Mouse (Mus musculus): Measurements from ENCODE around the gene Tagln2.

Tagln2 gene

DNA sequence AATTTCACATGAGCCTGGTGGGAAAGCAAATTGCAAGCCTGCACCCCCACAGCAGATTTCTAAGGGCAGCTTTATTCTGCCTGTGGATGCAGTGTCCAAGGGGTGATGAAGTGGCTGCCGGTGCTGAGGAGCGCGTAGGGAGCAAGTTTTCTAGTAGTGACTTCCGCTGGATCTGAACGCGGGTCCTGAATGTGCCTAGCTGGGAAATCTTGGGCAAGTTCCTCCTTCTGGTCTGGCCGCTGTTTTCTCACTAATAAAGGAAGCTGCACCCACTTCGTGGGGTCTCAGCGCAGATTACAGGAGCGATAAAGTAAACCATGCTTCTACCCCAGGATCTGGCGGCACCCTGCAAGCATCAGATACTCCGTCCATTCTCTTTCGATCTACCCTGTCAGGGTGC lies 18.7 kb upstream of the Tagln2 start:
- DNase-seq (ENCODE audit: low spot score): no peak

DNA sequence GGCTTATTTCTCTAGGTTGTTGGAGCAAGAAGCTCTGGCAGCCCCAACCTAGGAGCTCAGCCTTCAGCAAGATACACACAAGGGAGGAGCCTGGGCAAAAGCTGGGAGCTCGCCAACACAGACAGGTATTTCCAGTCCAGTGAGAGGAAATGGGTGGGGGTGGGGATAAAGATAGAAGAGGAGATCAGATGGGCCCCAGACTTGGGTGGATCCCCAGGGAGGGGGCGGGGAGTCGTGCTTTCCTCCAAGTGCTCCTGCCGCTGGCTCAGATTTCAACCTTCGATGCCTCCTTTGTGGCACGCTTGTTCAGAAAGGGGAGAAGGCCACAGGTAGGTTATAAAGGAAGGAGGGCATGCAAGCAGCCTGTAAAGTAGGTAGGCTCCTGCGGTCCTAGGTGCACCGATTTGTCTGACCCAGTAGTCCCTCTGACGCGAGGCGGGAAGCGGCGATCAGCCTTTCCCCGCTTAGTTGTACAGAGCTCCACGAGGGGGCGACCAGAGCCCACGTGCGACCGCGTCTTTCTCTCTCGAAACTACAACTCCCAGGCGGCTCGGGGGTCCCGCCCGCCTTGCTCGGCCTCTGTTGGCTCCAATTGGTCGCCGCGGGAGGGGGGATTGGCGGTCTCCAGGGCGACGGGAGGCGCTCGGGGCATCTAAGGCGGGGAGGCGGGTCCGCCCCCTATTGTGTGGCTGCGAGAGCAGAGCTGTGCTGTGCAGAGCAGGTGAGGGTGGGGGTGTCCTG lies 18.1 kb upstream of the Tagln2 start, which contains the start of gene Igsf9:
Igsf9 (plus strand) TSS at position 249 of the 741 bp plus-strand sequence.
- DNase-seq (ENCODE audit: low spot score): peak; percentile 93

DNA sequence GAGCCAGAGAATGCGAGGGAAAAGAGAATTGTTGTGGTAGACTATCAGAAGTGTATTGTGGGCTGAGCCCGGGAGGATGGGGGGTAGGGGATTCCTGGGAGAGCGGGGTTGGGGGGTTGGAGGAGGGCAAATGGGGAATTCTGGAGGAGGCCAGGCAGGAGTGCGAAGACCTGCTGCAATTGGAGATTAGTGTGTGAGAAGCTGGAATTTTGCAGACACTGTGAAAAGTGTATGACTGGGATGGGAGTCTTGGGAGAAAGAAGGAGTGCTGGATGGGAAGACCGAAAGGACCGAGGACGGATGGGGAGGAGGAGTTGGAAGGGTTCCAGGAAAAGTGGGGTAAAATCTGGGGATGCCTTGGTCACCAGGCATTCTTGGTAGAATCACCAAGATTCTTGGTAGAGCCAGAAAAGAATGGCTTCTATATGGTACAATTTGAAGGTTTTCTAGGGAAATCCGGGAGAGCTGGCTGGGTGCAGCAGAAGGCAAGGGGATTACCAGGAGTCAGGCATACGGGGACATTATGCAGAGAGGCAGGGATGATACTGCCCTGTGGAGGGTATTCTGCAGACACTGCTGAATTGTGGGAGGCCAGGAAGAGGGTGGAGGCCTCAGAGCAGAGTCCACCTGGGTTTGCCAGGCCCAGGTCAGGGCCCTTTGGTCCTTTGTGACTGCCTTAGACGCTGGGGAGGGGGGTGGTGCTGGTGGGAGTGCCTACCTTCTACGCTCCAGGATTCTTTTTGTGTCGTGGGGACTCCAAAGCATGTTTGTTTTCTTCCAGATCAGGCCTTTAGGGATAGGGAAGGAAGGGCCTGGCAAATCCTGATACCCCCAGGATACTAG lies 17.1 kb upstream of the Tagln2 start:
- DNase-seq (ENCODE audit: low spot score): no peak

DNA sequence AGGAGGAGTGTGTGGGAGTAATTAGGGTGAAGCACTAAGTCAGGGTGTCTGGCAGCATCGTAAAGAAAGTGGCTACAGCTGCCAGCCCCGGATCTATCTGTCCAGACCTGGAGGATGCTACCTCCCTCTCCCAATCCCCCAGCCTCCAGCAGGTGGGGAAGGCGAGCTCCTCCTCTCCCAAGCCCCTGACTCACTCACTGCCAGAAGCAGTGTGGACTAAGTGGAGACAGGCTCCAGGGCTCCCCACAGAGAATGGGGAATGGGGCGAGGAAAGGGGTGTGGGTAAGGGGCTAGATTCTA lies 16.5 kb upstream of the Tagln2 start:
- DNase-seq (ENCODE audit: low spot score): no peak

DNA sequence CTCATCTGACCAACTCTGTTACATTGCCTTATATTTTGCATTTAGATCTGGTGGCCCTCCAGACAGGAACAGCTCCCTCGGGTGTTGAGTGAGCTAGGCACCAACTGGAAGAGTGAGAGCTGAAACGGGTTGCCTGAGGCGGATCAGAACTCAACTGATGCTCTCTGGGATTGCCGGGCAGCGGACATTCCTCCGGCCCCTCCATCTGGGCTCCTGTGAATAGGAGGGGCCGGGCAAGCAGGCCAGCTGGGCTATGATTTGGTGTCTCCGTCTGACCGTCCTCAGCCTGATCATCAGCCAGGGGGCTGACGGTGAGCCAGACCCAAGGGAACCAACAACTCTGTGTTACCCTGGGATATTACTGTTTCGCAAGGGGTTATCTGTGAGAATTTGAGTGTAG lies 15.6 kb upstream of the Tagln2 start:
- no peak for DNase-seq (ENCODE audit: low spot score)

DNA sequence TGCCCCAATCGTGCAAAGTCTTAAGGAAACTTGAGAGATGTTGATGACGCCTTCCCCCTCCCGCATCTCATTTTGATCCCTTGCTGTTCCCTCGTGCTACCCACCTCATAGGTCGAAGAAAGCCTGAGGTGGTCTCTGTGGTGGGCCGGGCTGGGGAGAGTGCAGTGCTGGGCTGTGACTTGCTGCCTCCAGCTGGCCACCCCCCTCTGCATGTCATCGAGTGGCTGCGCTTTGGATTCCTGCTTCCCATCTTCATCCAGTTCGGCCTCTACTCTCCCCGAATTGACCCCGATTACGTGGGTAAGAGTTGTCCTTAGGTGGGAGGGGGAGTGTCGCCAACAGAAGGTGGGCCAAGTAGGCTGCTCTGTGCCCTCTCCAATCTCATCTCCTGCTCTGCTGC lies 15.2 kb upstream of the Tagln2 start:
- DNase-seq (ENCODE audit: low spot score): no peak

DNA sequence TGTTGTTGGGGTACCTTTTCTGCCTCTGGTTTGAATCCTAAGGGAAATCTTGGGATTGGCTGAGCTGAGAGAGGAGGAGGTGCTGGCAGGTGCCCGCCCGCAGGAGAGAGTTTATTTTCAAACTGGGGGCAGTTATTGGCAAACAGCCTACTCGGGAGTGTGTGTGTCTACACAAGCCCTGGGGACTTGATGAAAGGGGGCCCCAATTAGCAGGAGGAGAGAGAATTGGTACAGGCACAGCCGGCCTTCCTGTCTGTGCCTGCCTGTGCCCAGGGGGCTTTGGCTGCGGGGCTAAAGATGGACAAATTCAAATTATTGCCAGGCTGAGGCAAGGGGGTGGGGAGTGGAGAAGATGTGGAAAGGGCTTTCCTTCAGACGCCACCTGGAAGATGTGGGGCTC lies 14.0 kb upstream of the Tagln2 start:
- DNase-seq (ENCODE audit: low spot score): no peak

DNA sequence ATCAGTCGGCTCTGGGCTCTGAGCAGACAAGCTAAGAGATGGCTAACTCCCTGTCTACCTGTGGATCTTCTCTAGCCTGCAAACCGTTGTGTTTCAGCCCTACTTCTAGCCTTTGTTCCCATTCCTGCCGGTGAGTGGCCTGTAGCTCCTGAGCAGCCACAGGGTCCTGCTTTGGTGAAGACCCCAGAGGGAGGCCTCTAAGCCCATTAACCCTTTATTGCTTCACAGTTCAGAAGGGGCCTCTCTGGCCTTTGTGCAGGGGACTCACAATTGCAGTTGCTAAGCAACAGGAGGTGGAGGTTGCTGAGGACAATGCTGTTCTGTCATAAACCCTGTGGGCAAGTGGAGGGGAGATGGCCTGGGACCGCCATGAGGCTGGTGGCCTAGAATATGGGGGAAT lies 13.6 kb upstream of the Tagln2 start:
- DNase-seq (ENCODE audit: low spot score): no peak

DNA sequence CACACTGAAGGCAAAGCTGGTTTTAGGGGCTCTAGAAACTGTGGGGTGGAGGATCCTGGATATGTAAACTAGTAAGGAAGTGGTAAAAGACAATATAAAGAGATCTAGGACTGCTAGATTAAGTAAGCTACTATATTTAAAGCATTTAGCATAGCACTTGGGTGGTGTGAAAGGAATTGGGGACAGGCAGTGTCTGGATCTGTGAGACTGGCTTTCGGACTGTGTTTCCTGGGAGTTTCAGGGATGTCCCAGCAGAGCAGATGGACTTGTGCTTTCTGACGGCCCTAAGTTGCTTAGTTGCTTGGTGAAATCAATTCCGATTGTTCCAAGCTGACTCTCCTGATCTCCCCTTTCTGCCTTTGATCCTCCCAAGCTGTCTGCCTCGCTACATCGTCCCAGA lies 13.2 kb upstream of the Tagln2 start:
- no peak for DNase-seq (ENCODE audit: low spot score)

DNA sequence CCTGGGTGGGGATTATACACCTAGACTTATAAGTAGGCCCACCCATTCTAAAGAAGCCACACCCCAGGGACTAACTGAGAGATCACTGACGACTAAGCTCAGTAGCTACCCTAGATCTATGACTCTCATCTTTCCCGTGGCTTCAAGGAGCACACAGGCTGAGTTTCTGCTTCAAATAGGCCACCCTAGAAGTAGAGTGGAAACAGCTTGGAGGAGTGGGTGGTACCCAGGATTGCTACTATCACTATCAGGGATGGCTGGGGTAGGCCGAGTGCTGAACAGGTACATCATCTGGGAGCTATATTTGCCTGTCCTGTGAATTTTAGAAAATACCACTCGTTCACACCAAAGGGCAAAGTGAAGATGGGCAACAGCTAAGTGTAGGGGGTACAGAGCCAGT lies 12.0 kb upstream of the Tagln2 start:
- DNase-seq (ENCODE audit: low spot score): no peak

DNA sequence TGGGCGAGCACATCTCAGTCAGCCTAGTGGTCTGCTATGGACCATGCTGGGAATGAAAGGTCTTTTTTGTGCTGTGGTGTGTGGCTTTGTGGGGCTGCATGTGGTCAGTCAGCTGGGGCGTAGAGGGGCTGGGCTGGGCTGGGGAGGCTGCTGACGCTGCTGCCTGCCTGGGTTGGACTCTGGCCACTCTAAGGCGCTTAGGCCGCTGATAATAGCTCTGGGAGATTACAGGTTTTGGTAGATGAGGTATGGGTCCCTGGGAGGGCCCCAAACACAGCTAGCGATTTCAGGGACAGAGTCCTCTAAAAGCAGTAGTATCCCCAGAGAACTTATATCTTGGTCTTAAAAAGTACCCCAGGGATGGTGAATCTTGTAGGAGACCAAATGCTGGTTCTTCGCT lies 11.0 kb upstream of the Tagln2 start:
- no peak for DNase-seq (ENCODE audit: low spot score)

DNA sequence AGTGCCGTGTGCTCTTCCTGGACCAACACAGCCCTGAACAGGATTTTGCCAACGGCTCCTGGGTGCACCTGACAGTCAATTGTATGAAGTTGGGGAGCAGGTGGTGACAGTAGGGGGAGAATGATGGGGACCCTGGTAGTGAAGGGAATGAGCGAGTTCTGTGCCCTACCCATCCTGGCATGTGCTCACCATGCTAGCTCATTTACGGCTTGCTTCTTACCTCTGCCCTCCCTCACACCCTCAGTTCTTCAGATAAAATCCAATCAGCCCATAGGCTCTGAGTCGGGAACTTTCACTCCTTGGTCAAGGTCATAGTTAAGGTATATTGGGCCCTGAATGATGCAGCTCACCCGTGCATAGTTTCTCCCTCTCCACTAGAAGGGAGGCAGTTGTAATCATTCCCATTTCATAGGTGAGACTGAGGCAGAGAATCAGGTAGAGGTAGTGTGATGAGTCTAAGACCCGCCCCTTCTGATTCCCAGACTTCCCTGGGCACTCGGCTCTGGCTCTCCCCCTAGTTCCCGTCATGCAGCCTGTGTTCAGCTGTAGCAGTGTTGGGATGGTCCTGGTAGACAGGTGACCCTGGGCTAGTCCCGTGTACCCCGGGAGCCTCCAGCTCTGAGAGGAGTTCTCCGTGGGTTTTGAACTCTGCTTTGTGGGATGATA lies 10.1 kb upstream of the Tagln2 start:
- no peak for DNase-seq (ENCODE audit: low spot score)

DNA sequence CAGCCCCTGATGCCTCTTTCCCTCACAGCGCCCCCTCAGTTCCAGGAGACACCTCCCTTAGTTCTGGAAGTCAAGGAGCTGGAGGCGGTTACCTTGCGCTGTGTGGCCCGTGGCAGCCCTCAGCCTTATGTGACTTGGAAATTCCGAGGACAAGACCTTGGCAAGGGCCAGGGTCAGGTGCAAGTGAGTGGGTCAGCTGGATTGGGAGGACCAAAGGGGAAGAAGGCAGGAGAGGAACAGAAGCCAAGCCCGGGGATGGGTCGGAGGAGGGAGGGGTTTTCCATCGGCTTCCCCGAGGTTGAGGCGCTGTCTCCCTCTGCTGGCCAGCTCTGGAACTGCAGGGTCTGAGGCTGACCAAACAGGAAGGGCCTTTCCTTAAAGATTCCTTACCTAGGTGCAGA lies 9.6 kb upstream of the Tagln2 start:
- DNase-seq (ENCODE audit: low spot score): peak; percentile 88

DNA sequence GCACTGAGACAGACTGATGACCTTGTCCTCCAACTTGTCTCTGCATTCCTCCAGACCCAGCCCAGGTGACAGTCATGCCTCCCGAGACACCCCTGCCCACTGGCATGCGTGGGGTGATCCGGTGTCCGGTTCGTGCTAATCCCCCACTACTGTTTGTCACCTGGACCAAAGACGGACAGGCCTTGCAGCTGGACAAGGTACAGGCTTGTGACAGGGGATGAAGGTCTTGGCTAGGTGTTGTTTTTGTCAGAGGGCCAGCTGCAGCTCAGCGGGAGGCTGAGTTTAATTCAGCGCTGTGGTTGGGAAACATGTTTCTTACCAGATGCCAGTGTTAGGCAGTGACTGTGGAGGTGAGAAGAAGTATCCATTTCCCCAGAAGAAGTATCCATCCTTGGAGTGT lies 7.8 kb upstream of the Tagln2 start:
- DNase-seq (ENCODE audit: low spot score): no peak

DNA sequence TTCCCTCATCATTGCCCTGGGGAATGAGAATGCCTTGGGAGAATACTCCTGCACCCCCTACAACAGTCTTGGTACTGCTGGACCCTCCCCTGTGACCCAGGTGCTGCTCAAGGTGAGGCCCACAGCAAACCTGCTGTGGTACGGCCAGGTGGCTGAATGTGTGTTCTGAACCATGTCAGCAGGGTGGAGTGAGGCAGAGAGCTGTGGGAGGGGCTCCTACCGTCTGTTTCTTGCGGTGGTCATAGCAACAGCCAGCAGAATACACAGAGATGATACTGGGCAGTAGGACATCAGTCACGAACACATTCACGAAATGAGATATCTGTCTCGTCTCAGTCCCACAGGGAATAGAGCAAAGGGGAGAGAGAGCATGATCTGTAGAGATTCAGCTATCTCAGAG lies 6.3 kb upstream of the Tagln2 start:
- no peak for DNase-seq (ENCODE audit: low spot score)

DNA sequence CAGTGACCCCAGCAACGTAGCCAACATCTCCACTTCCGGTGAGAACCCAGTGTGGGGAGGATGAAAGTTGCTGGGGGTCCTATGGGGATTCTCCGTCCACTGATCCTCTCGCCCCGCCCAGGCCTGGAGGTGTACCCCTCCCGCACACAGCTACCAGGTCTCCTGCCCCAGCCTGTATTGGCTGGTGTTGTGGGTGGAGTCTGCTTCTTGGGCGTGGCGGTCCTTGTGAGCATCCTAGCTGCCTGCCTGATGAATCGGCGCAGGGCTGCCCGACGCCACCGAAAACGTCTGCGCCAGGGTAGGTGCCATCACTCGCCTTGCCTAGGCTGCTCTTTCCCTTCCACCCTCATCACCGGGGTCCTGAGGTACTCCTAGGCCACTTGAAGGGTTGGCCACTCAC lies 3.8 kb upstream of the Tagln2 start:
- no peak for DNase-seq (ENCODE audit: low spot score)

DNA sequence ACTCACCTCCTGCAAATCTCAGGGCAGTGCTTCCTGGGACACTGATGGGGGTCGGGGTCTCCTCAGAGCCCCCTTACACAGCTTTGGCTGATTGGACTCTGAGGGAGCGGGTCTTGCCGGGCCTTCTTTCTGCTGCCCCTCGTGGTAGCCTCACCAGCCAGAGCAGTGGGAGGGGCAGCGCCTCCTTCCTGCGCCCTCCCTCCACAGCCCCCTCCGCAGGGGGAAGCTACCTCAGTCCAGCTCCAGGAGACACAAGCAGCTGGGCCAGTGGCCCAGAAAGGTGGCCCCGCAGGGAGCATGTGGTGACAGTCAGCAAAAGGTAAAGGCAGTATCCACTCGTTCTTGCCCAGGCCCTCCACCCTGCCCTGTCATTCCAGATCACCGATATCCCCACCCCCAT lies 2.4 kb upstream of the Tagln2 start:
- DNase-seq (ENCODE audit: low spot score): no peak

DNA sequence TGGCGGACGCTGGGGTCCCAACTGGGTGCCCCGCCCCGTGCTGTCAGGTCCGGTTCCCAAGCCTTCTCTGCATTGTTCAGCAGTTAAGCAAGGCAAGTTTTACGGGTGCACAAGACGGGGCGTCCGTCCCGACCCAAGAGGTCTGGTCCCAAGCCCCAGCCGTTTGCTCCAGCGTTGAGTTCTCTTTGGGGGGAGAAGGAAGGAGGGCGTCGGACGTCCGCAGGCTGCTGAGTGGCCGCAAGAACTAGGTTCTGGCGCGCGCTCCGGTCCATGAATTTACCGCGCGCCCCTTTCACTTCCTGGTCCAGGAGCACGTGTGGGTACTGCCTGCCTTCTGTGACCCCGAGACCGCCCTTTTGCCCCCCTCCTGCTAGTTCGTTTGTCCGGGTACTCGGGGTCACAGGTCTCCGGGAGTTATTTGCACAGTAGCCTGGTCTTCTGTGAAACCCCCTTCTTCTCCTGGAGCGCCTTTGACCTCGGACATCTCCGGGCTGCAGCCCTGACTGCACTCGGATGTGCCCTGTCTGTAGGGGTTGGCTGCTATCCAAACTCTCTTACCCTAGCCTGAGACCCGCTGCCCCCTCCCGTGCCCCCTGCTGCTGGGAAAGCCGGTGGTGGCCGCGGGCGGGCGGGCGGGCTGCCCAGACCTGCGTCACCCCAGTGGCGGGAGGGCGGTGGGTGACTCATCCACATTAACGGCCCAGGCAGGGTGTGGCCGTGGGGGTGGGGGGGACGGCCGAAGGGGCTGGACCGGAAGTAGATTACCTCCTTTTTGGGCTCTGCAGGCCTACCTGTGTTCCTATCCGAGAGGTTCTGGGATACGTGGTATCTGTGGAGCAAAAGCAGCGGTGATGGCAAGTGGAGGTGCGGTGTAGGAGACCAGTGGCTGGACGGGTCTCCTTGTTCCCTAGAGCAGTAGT lies 864 bp downstream of the Tagln2 start:
- DNase-seq (ENCODE audit: low spot score): no peak

DNA sequence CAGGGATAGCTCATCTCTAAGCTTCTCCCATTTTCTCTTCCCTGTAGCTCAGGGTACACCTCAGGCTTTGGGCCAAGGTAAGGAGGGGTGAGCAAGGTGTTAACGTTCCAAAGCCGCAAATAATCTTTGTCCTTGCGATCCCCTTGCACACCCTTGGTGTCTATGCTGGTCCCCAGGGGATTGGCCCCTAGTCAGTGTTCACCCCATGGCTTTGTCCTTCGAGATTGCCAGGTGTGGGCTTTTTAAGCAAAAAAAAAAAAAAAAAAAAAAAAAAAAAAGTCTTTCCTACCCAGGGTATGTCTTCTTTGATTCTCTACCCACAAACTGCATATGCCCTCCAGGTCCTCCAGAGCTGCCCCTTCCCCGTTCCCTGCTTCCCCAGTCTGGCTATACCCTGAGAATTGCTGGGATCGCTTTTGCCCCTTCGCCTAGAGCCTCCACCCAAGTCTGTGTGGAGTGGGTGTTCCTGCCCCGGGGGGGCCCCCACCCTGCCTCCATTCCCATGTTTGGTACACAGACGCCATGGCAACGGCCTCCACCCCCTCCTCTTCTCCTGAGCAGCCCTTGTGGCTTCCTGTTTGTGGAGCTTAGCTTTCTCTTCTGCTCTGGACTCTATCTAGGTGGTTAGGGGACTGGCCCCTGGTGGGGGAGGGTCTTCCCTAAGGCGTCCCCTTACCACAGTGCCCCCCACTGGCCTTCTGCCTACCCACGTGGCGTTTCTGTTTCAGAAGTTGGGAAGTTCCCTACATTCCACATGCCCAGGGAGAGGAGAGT lies 1.7 kb downstream of the Tagln2 start:
- no peak for DNase-seq (ENCODE audit: low spot score)

DNA sequence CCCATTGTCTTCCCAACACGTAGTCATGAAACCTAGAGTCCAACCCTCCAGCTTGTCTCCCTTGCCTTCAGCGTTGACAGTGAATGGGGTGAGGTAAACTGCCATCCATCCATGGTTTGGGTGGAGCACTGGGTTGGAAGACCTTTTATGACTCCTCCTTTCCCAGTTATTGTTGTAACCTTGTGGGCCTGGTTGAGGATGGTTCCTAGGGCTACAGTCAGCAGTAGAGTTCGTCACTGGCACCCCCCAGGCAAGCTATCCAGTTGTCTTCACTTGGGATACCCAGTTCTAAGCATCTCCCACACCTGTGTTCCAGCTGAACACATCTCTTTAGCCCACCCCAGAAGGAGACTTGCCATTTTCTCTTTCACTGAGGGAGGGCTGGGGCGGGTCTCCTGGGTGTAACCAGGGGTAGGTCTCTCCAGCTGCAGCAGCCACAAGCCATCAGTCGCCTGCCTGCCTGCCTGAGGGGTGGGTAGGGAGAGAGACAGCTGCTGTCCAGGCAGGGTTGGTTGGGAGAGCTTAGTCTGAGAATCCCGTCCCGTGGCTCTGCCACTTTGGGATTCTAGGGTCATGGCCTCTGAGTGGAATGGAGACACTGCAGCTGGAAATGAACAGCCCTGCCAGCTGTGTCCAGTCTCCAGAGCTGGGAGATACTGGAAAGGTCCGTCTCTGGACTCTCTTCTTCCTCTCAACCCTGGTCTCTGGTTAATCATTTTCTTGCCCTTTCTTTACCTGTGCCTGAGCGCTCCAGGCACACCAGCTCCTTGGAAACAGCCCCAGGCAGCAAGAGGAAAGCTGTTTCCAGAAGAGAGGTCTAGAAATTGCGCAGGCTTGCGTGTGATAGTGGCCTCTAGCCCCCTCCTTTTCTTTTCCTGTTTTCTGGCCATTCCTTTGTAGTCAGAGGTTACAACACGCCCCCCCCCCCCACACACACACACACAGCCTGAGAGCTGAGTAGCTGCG lies 2.6 kb downstream of the Tagln2 start:
- DNase-seq (ENCODE audit: low spot score): no peak

Data from layer of hippocampus, adult 11-12 months (tissue).